Mouse (Mus musculus): Measurements from ENCODE around the gene Cipc.

The Cipc gene

GRCm38 (mm10) chr12:86990755-86991110 lies 43.9 kb downstream of the Cipc start:
- no peak for DNase-seq

DNA sequence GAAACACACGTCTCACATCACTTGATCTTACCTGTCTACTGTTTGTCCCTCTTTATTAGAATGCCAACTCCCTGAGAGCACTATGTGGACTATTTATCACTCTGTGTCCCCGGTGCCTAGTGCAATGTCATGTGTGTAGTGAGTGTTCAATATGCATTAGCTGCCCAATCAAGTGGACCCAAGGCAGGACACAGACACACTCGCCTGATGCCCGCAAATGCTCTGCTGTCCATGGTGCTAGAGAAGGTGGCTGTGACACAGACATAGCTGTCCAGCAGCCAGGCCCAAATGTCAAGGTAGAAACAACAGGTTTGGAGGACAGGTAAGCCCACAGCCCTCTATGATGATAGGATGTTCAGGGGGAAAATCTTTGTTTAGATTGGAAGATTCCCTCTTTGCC lies 47.3 kb downstream of the Cipc start:
- no peak for DNase-seq

DNA sequence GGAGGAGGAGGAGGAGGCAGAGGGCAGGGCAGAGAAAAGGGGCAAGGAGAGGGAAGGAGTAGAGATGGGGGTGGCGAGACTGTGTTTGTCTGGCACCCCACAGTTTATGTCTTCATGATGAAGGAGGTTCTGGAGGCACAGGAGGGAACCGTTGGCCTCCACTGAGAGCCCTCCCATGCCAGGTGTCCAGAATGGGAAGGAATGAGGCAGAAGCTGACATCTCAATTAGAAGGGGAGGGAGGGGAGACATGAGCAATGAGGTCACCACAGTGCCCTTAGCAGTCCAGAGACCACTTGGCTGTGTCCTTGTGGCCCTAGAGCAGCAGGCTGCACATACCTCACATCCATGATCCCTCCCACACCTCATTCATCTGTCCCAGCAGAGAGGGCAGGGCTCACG lies 47.9 kb downstream of the Cipc start:
- DNase-seq, result no peak

DNA sequence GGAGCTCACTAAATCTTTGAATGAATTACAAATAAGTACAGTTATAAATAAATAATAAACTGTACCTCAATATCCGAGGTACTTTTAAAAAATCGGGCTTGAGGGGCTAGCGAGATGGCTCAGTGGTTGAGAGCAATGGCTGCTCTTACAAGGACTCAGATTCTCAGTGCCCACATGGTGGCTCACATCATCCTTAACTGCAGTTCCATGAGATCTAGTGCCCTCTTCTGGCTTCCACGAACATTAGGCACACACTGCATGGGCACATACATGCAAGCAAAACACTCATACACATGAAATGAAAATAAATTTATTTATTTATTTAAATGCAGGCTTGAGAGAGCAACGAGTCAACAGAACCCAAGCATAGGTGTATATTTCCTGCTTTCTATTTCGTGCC lies 49.1 kb downstream of the Cipc start:
- no peak for DNase-seq

DNA sequence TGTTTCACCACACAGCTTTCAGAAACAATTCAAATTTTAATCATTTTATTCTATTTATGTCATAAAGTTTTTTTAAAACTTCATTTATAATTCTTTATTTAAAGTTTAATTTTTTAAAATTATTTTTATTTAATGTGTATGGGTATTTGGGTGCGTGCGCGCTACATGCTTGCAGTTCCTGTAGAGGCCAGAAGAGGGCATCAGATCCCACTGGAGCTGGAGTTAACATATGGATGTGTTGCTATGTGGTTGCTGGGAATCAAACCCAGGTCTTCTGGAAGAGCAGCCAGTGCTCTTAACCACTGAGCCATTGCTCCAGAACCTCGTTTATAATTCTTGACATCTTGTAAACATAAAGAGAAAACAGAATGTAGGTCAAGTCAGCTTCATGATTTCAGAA lies 51.9 kb downstream of the Cipc start:
- no peak for DNase-seq

GRCm38 (mm10) chr12:86999283-86999820 lies 52.5 kb downstream of the Cipc start:
- DNase-seq, result no peak

DNA sequence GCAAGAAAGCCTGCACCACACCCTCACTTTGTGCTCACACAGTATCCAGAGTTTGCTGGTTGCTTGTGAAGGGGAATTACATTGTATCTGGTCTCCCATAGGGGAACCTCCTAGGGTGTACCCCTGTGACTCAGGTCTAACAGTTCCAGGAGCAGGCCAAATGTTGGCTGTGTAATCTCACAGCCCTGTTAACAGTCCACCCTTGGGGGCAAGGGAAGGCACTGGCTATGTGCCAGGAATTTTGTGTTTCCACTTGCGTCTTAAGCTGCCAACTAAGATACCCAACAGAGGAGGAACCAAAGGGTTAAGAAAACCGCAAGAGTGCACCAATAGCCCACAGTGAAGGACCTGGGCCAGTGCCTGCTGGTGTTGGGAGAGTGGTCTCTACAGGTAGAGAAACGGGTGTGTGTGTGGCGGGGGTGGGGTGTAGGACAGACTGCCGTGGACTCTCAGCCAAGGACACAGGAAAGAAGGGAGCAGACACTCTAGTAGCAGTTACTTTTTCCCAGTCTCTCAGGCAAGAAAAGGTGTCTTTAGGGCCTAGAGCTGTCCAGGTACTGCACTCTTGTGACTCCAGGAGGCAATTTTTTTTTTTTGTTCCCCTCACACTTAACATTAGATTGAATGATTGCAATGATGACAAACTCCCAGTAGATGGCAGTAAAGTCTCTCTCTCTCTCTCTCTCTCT lies 53.5 kb downstream of the Cipc start:
- no peak for DNase-seq

DNA sequence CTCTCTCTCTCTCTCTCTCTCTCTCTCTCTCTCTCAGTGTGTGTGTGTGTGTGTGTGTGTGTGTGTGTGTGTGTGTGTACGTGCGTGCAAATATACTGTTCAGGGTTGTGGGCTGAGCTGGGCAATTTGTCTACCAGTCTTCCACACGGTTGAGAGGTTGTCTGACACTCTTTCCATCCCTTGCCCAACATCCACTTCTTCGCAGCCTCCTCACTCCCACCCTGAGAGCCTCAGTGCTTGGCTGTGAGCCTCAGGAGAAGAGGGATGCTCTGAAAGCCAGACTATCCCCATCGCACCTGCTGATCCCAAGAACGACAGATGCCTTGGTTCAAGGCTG lies 54.0 kb downstream of the Cipc start:
- DNase-seq, result no peak

DNA sequence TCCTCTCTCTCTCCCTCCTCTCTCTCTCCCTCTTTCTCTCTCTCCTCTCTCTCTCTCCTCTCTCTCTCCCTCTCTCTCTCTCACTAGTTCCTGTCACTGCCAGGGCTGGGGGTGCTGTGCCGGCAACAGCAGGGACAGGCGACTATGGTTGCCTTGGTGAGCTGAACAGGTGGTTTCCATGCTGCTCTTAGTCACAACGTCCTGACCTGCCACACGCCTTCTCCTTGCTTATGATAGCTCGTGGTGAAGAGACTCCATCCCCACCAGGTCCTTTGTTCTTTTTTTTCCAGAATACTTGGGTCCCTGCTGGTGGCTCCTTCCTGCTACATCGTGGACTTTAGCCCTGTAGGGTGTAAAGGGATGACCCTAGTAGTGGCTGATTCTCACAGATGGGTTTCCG lies 55.4 kb downstream of the Cipc start:
- DNase-seq, result no peak

DNA sequence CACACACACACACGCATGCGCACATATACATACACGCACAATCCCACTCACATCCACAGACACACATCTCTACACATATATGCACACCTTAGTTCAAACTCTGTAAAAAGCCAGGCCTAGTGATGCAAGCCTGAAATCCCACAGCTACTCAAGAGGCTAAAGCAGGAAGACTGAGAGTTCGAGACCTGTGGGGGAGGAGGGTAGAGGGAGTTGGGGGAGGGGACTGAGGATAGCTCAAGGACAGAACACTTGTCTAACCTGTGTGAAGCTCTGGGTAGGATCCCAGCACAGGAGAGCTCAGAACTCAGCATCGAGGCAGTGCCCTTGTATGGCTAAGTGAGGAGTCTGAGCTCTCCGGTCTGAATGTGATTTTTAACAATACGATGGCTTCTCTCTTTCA lies 56.0 kb downstream of the Cipc start:
- no peak for DNase-seq

GRCm38 (mm10) chr12:87003606-87004005 lies 56.8 kb downstream of the Cipc start:
- no peak for DNase-seq

GRCm38 (mm10) chr12:87004596-87004995 lies 57.8 kb downstream of the Cipc start:
- DNase-seq, result no peak
